Mouse (Mus musculus): ENCODE results near the gene Gm43720. TPM values are rescaled to one million over a fixed set of nuclear protein-coding genes. Genes with fewer than 3 reads are reported as not detected.

Gene Gm43720
- polyA plus RNA-seq, 1 experiment = not detected

GRCm38 (mm10) chr5:138271232-138271631 lies 8.5 kb downstream of the Gm43720 start:
- TF ChIP-seq POLR2A (IDR thresholded peaks at IDR 0.05; ENCODE audit: low read depth, low read length) (no peak), CTCF (conservative IDR thresholded peaks at IDR 0.05; ENCODE audit: insufficient read depth, insufficient read length, low read depth, low read length) (no peak)
- H3K27ac ChIP-seq (ENCODE audit: insufficient read depth, low read depth, low read length) = no peak overlapping the region
- H3K4me3 ChIP-seq (ENCODE audit: insufficient read depth, low read depth, low read length) = no peak overlapping the region
- no peaks in the 10 kb centered on the region for H3K27me3 ChIP-seq (replicated peaks; ENCODE audit: control insufficient read depth, insufficient read depth, low read length)
- DNase-seq = no peak
- no peaks in the 10 kb centered on the region for H3K36me3 ChIP-seq (ENCODE audit: control insufficient read depth, insufficient read depth, low read length)
- H3K4me1 ChIP-seq (ENCODE audit: control insufficient read depth, insufficient read depth, low read length) = no peaks in the 10 kb centered on the region
- 37% methylated on average over 3 of the region's 3 CpGs for WGBS

- H3K4me3 ChIP-seq (ENCODE audit: insufficient read depth, low read depth, low read length) = no peak overlapping the region
- H3K36me3 ChIP-seq (ENCODE audit: control insufficient read depth, insufficient read depth, low read length) = no peaks in the 10 kb centered on the region
- H3K27me3 ChIP-seq (replicated peaks; ENCODE audit: control insufficient read depth, insufficient read depth, low read length) = no peaks in the 10 kb centered on the region
- WGBS = 80% methylated on average over 4 of the region's 4 CpGs
- no peak overlapping the region for H3K27ac ChIP-seq (ENCODE audit: insufficient read depth, low read depth, low read length)
- H3K4me1 ChIP-seq (ENCODE audit: control insufficient read depth, insufficient read depth, low read length) = no peaks in the 10 kb centered on the region
- TF ChIP-seq CTCF (conservative IDR thresholded peaks at IDR 0.05; ENCODE audit: insufficient read depth, insufficient read length, low read depth, low read length) (no peak), POLR2A (IDR thresholded peaks at IDR 0.05; ENCODE audit: low read depth, low read length) (no peak)
- DNase-seq = no peak
Observed at GRCm38 (mm10) chr5:138268980-138269379, 10.8 kb downstream of the Gm43720 start.

- TF ChIP-seq CTCF (conservative IDR thresholded peaks at IDR 0.05; ENCODE audit: insufficient read depth, insufficient read length, low read depth, low read length) (no peak), POLR2A (IDR thresholded peaks at IDR 0.05; ENCODE audit: low read depth, low read length) (no peak)
- DNase-seq = no peak
- H3K36me3 ChIP-seq (ENCODE audit: control insufficient read depth, insufficient read depth, low read length) = no peaks in the 10 kb centered on the region
- no peak overlapping the region for H3K4me3 ChIP-seq (ENCODE audit: insufficient read depth, low read depth, low read length)
- H3K4me1 ChIP-seq (ENCODE audit: control insufficient read depth, insufficient read depth, low read length) = peaks cover 4% of the 10 kb centered on the region; the same call in 1 of the 2 replicates
- H3K27me3 ChIP-seq (replicated peaks; ENCODE audit: control insufficient read depth, insufficient read depth, low read length) = no peaks in the 10 kb centered on the region
- 89% methylated on average over 3 of the region's 3 CpGs for WGBS
- H3K27ac ChIP-seq (ENCODE audit: insufficient read depth, low read depth, low read length) = no peak overlapping the region
Observed at GRCm38 (mm10) chr5:138267114-138267513, 12.6 kb downstream of the Gm43720 start.

GRCm38 (mm10) chr5:138265712-138266111 lies 14.0 kb downstream of the Gm43720 start:
- 94% methylated on average over 4 of the region's 4 CpGs for WGBS
- Histone ChIP-seq H3K27ac (ENCODE audit: insufficient read depth, low read depth, low read length) (no peak overlapping the region), H3K4me3 (ENCODE audit: insufficient read depth, low read depth, low read length) (no peak overlapping the region), H3K36me3 (ENCODE audit: control insufficient read depth, insufficient read depth, low read length) (no peaks in the 10 kb centered on the region), H3K4me1 (ENCODE audit: control insufficient read depth, insufficient read depth, low read length) (peaks cover 4% of the 10 kb centered on the region; the same call in 1 of the 2 replicates), H3K27me3 (replicated peaks; ENCODE audit: control insufficient read depth, insufficient read depth, low read length) (no peaks in the 10 kb centered on the region)
- TF ChIP-seq CTCF (conservative IDR thresholded peaks at IDR 0.05; ENCODE audit: insufficient read depth, insufficient read length, low read depth, low read length) (no peak), POLR2A (IDR thresholded peaks at IDR 0.05; ENCODE audit: low read depth, low read length) (no peak)
- no peak for DNase-seq

- WGBS = 4% methylated on average over 6 of the region's 6 CpGs
- peak overlapping the region; percentile 71 for H3K4me3 ChIP-seq (ENCODE audit: insufficient read depth, low read depth, low read length)
- H3K27me3 ChIP-seq (replicated peaks; ENCODE audit: control insufficient read depth, insufficient read depth, low read length) = no peaks in the 10 kb centered on the region
- H3K36me3 ChIP-seq (ENCODE audit: control insufficient read depth, insufficient read depth, low read length) = no peaks in the 10 kb centered on the region
- H3K27ac ChIP-seq (ENCODE audit: insufficient read depth, low read depth, low read length) = no peak overlapping the region
- H3K4me1 ChIP-seq (ENCODE audit: control insufficient read depth, insufficient read depth, low read length) = peaks cover 4% of the 10 kb centered on the region; the same call in 1 of the 2 replicates
- peak; percentile 26 for DNase-seq
- TF ChIP-seq POLR2A (IDR thresholded peaks at IDR 0.05; ENCODE audit: low read depth, low read length) = no peak
- TF ChIP-seq CTCF (conservative IDR thresholded peaks at IDR 0.05; ENCODE audit: insufficient read depth, insufficient read length, low read depth, low read length) = no peak
Observed at GRCm38 (mm10) chr5:138264207-138264578, 15.6 kb downstream of the Gm43720 start.

- Histone ChIP-seq H3K36me3 (ENCODE audit: control insufficient read depth, insufficient read depth, low read length) (no peaks in the 10 kb centered on the region), H3K4me1 (ENCODE audit: control insufficient read depth, insufficient read depth, low read length) (peaks cover 4% of the 10 kb centered on the region; the same call in 1 of the 2 replicates), H3K4me3 (ENCODE audit: insufficient read depth, low read depth, low read length) (peak within 1 kb of the TSS; percentile 71), H3K27me3 (replicated peaks; ENCODE audit: control insufficient read depth, insufficient read depth, low read length) (no peaks in the 10 kb centered on the region), H3K27ac (ENCODE audit: insufficient read depth, low read depth, low read length) (peak within 1 kb of the TSS; percentile 49; the same call in 1 of the 2 replicates)
- TF ChIP-seq POLR2A (IDR thresholded peaks at IDR 0.05; ENCODE audit: low read depth, low read length) (peak; percentile 86), CTCF (conservative IDR thresholded peaks at IDR 0.05; ENCODE audit: insufficient read depth, insufficient read length, low read depth, low read length) (no peak)
- peak; percentile 96 for DNase-seq
- WGBS = under 1% methylated on average over 71 of the region's 71 CpGs
Observed at GRCm38 (mm10) chr5:138263260-138264206, 16.2 kb downstream of the Gm43720 start, which contains the start of gene BC037034. Gene BC037034, minus strand, starts transcription at chr5:138264033.

GRCm38 (mm10) chr5:138262582-138263240 lies 17.0 kb downstream of the Gm43720 start:
- no peaks in the 10 kb centered on the region for H3K36me3 ChIP-seq (ENCODE audit: control insufficient read depth, insufficient read depth, low read length)
- peak overlapping the region; percentile 71 for H3K4me3 ChIP-seq (ENCODE audit: insufficient read depth, low read depth, low read length)
- no peak overlapping the region for H3K27ac ChIP-seq (ENCODE audit: insufficient read depth, low read depth, low read length)
- DNase-seq = no peak
- peaks cover 4% of the 10 kb centered on the region; the same call in 1 of the 2 replicates for H3K4me1 ChIP-seq (ENCODE audit: control insufficient read depth, insufficient read depth, low read length)
- 58% methylated on average over 18 of the region's 18 CpGs for WGBS
- no peaks in the 10 kb centered on the region for H3K27me3 ChIP-seq (replicated peaks; ENCODE audit: control insufficient read depth, insufficient read depth, low read length)
- no peak for TF ChIP-seq POLR2A (IDR thresholded peaks at IDR 0.05; ENCODE audit: low read depth, low read length)
- no peak for TF ChIP-seq CTCF (conservative IDR thresholded peaks at IDR 0.05; ENCODE audit: insufficient read depth, insufficient read length, low read depth, low read length)

Data from kidney, adult 2 months (tissue).